Mouse (Mus musculus) lung, postnatal 36 days (tissue): ENCODE results near the gene Trim54.

Source experiments
- DNase-seq: peaks from one replicate; pipeline ENCODE4 v3.0.0; 2022; ENCODE audit warnings: mixed read lengths

Trim54 gene

GRCm38 (mm10) chr5:31116354-31116753 is at the start of gene Trim54:
Gene Trim54, plus strand, starts transcription at chr5:31116712.
- DNase-seq = no peak

- DNase-seq = no peak
Measured at GRCm38 (mm10) chr5:31069810-31070209, 46.7 kb upstream of the Trim54 start.

- DNase-seq = no peak
Measured at GRCm38 (mm10) chr5:31071059-31071458, 45.5 kb upstream of the Trim54 start.

GRCm38 (mm10) chr5:31071821-31072220 is 44.7 kb upstream of the Trim54 start:
- no peak for DNase-seq

- DNase-seq = no peak
Measured at GRCm38 (mm10) chr5:31073176-31073575, 43.3 kb upstream of the Trim54 start.

GRCm38 (mm10) chr5:31076346-31076745 is 40.2 kb upstream of the Trim54 start:
- no peak for DNase-seq

GRCm38 (mm10) chr5:31080059-31080794 is 36.3 kb upstream of the Trim54 start:
- DNase-seq = peak; percentile 42

- DNase-seq = no peak
Measured at GRCm38 (mm10) chr5:31080795-31081164, 35.7 kb upstream of the Trim54 start.

- peak; percentile 64 for DNase-seq
Measured at GRCm38 (mm10) chr5:31081386-31081785, 35.1 kb upstream of the Trim54 start.

GRCm38 (mm10) chr5:31082355-31082754 is 34.2 kb upstream of the Trim54 start:
- DNase-seq = peak; percentile 80

- DNase-seq = peak; percentile 49
Measured at GRCm38 (mm10) chr5:31082935-31083625, 33.4 kb upstream of the Trim54 start.

GRCm38 (mm10) chr5:31083949-31084348 is 32.6 kb upstream of the Trim54 start:
- no peak for DNase-seq

- no peak for DNase-seq
Measured at GRCm38 (mm10) chr5:31086606-31087005, 29.9 kb upstream of the Trim54 start.

- DNase-seq = no peak
Measured at GRCm38 (mm10) chr5:31087131-31087530, 29.4 kb upstream of the Trim54 start.

GRCm38 (mm10) chr5:31092231-31092975 is 24.1 kb upstream of the Trim54 start:
- no peak for DNase-seq

GRCm38 (mm10) chr5:31093151-31094041 is 23.1 kb upstream of the Trim54 start:
- DNase-seq = peak; percentile 39

GRCm38 (mm10) chr5:31094100-31094798 is 22.3 kb upstream of the Trim54 start:
- no peak for DNase-seq

GRCm38 (mm10) chr5:31094799-31095691 is 21.5 kb upstream of the Trim54 start:
- peak; percentile 84 for DNase-seq

- DNase-seq = no peak
Measured at GRCm38 (mm10) chr5:31095711-31096480, 20.6 kb upstream of the Trim54 start.

GRCm38 (mm10) chr5:31105814-31106335 is 10.6 kb upstream of the Trim54 start, which contains the start of gene Dnajc5g:
Gene Dnajc5g, plus strand, starts transcription at chr5:31106285.
- no peak for DNase-seq
